Mouse (Mus musculus): ENCODE results near the gene Tiparp. TPM values are rescaled to one million over a fixed set of nuclear protein-coding genes. Genes with fewer than 3 reads are reported as not detected.

Tiparp gene
- polyA plus RNA-seq, 1 experiment = 4.2 TPM

GRCm38 (mm10) chr3:65541552-65541935, 13.3 kb downstream of the Tiparp start:
- H3K27ac ChIP-seq (ENCODE audit: insufficient read depth, low read depth, low read length) = peak overlapping the region; percentile 43; the same call in 1 of the 2 replicates
- WGBS = 23% methylated on average over 4 of the region's 4 CpGs
- peaks cover 5% of the 10 kb centered on the region for H3K4me1 ChIP-seq (ENCODE audit: control insufficient read depth, insufficient read depth, insufficient read length, low read length)
- H3K4me3 ChIP-seq (ENCODE audit: low read depth, low read length) = no peak overlapping the region
- no peaks in the 10 kb centered on the region for H3K27me3 ChIP-seq (ENCODE audit: control insufficient read depth, insufficient read depth, low read length)
- no peaks in the 10 kb centered on the region for H3K36me3 ChIP-seq (ENCODE audit: control insufficient read depth, insufficient read depth, low read length)
- TF ChIP-seq CTCF (IDR thresholded peaks at IDR 0.05; ENCODE audit: extremely low read depth, insufficient read length, insufficient replicate concordance, low read depth, low read length) (no peak), POLR2A (IDR thresholded peaks at IDR 0.05; ENCODE audit: low read depth, low read length) (no peak)

GRCm38 (mm10) chr3:65549785-65550184, 21.6 kb downstream of the Tiparp start:
- no peak for TF ChIP-seq CTCF (IDR thresholded peaks at IDR 0.05; ENCODE audit: extremely low read depth, insufficient read length, insufficient replicate concordance, low read depth, low read length)
- no peak for TF ChIP-seq POLR2A (IDR thresholded peaks at IDR 0.05; ENCODE audit: low read depth, low read length)
- Histone ChIP-seq H3K27ac (ENCODE audit: insufficient read depth, low read depth, low read length) (no peak overlapping the region), H3K36me3 (ENCODE audit: control insufficient read depth, insufficient read depth, low read length) (peaks cover 19% of the 10 kb centered on the region), H3K4me1 (ENCODE audit: control insufficient read depth, insufficient read depth, insufficient read length, low read length) (no peaks in the 10 kb centered on the region), H3K27me3 (ENCODE audit: control insufficient read depth, insufficient read depth, low read length) (no peaks in the 10 kb centered on the region), H3K4me3 (ENCODE audit: low read depth, low read length) (no peak overlapping the region)
- WGBS = 27% methylated on average over 6 of the region's 6 CpGs

GRCm38 (mm10) chr3:65551065-65551464, 22.9 kb downstream of the Tiparp start:
- H3K4me1 ChIP-seq (ENCODE audit: control insufficient read depth, insufficient read depth, insufficient read length, low read length) = no peaks in the 10 kb centered on the region
- H3K27ac ChIP-seq (ENCODE audit: insufficient read depth, low read depth, low read length) = no peak overlapping the region
- peaks cover 23% of the 10 kb centered on the region for H3K36me3 ChIP-seq (ENCODE audit: control insufficient read depth, insufficient read depth, low read length)
- WGBS = 86% methylated on average over 5 of the region's 5 CpGs
- TF ChIP-seq CTCF (IDR thresholded peaks at IDR 0.05; ENCODE audit: extremely low read depth, insufficient read length, insufficient replicate concordance, low read depth, low read length) (no peak), POLR2A (IDR thresholded peaks at IDR 0.05; ENCODE audit: low read depth, low read length) (no peak)
- no peaks in the 10 kb centered on the region for H3K27me3 ChIP-seq (ENCODE audit: control insufficient read depth, insufficient read depth, low read length)
- H3K4me3 ChIP-seq (ENCODE audit: low read depth, low read length) = no peak overlapping the region

- Histone ChIP-seq H3K4me1 (ENCODE audit: control insufficient read depth, insufficient read depth, insufficient read length, low read length) (no peaks in the 10 kb centered on the region), H3K27ac (ENCODE audit: insufficient read depth, low read depth, low read length) (no peak overlapping the region), H3K4me3 (ENCODE audit: low read depth, low read length) (no peak overlapping the region), H3K36me3 (ENCODE audit: control insufficient read depth, insufficient read depth, low read length) (peaks cover 22% of the 10 kb centered on the region), H3K27me3 (ENCODE audit: control insufficient read depth, insufficient read depth, low read length) (no peaks in the 10 kb centered on the region)
- WGBS = 94% methylated on average over 2 of the region's 2 CpGs
- TF ChIP-seq POLR2A (IDR thresholded peaks at IDR 0.05; ENCODE audit: low read depth, low read length) = no peak
- no peak for TF ChIP-seq CTCF (IDR thresholded peaks at IDR 0.05; ENCODE audit: extremely low read depth, insufficient read length, insufficient replicate concordance, low read depth, low read length)
Measured at GRCm38 (mm10) chr3:65554633-65555032, 26.4 kb downstream of the Tiparp start.

- no peak overlapping the region for H3K4me3 ChIP-seq (ENCODE audit: low read depth, low read length)
- TF ChIP-seq POLR2A (IDR thresholded peaks at IDR 0.05; ENCODE audit: low read depth, low read length) (no peak), CTCF (IDR thresholded peaks at IDR 0.05; ENCODE audit: extremely low read depth, insufficient read length, insufficient replicate concordance, low read depth, low read length) (no peak)
- H3K4me1 ChIP-seq (ENCODE audit: control insufficient read depth, insufficient read depth, insufficient read length, low read length) = 0 out of 2 replicates have a peak, but pooled peaks cover 3% of the 10 kb centered on the region
- H3K36me3 ChIP-seq (ENCODE audit: control insufficient read depth, insufficient read depth, low read length) = peaks cover 15% of the 10 kb centered on the region
- no peaks in the 10 kb centered on the region for H3K27me3 ChIP-seq (ENCODE audit: control insufficient read depth, insufficient read depth, low read length)
- no peak overlapping the region for H3K27ac ChIP-seq (ENCODE audit: insufficient read depth, low read depth, low read length)
- WGBS = 88% methylated on average over 4 of the region's 4 CpGs
Measured at GRCm38 (mm10) chr3:65558679-65559078, 30.5 kb downstream of the Tiparp start.

- Histone ChIP-seq H3K36me3 (ENCODE audit: control insufficient read depth, insufficient read depth, low read length) (peaks cover 3% of the 10 kb centered on the region), H3K27me3 (ENCODE audit: control insufficient read depth, insufficient read depth, low read length) (no peaks in the 10 kb centered on the region), H3K4me1 (ENCODE audit: control insufficient read depth, insufficient read depth, insufficient read length, low read length) (0 out of 2 replicates have a peak, but pooled peaks cover 3% of the 10 kb centered on the region), H3K4me3 (ENCODE audit: low read depth, low read length) (no peak overlapping the region), H3K27ac (ENCODE audit: insufficient read depth, low read depth, low read length) (no peak overlapping the region)
- TF ChIP-seq POLR2A (IDR thresholded peaks at IDR 0.05; ENCODE audit: low read depth, low read length) (no peak), CTCF (IDR thresholded peaks at IDR 0.05; ENCODE audit: extremely low read depth, insufficient read length, insufficient replicate concordance, low read depth, low read length) (no peak)
- 87% methylated on average over 9 of the region's 9 CpGs for WGBS
Measured at GRCm38 (mm10) chr3:65562212-65562611, 34.0 kb downstream of the Tiparp start.

- no peak overlapping the region for H3K4me3 ChIP-seq (ENCODE audit: low read depth, low read length)
- WGBS = 82% methylated on average over 3 of the region's 3 CpGs
Measured at GRCm38 (mm10) chr3:65562694-65563093, 34.5 kb downstream of the Tiparp start.

More at GRCm38 (mm10) chr3:65562694-65563093, 34.5 kb downstream of the Tiparp start:
- 0 out of 2 replicates have a peak, but pooled peaks cover 3% of the 10 kb centered on the region for H3K4me1 ChIP-seq (ENCODE audit: control insufficient read depth, insufficient read depth, insufficient read length, low read length)
- no peak overlapping the region for H3K27ac ChIP-seq (ENCODE audit: insufficient read depth, low read depth, low read length)
- H3K36me3 ChIP-seq (ENCODE audit: control insufficient read depth, insufficient read depth, low read length) = peaks cover 1% of the 10 kb centered on the region; the same call in 1 of the 2 replicates
- no peak for TF ChIP-seq CTCF (IDR thresholded peaks at IDR 0.05; ENCODE audit: extremely low read depth, insufficient read length, insufficient replicate concordance, low read depth, low read length)
- no peak for TF ChIP-seq POLR2A (IDR thresholded peaks at IDR 0.05; ENCODE audit: low read depth, low read length)
- no peaks in the 10 kb centered on the region for H3K27me3 ChIP-seq (ENCODE audit: control insufficient read depth, insufficient read depth, low read length)
